Mouse (Mus musculus) neural tube, embryonic 14.5 days (tissue): ENCODE data around the gene Arf5. TPM values are rescaled to one million over a fixed set of nuclear protein-coding genes. Genes with fewer than 3 reads are reported as not detected.

Experiments used
- ATAC-seq: fragments of 200-750 bp; cut with Nextera tagmentation; 2 replicates; pipeline ENCODE4 v1.8.0; 2017; ENCODE audit warnings: low read depth, mild to moderate bottlenecking, moderate TSS enrichment, moderate library complexity
- H3K27ac ChIP-seq: fragments of 300-500 bp; sonication (generic); 2 replicates; pipeline ENCODE4 v1.5.1; 2014; ENCODE audit warnings: low read depth, mild to moderate bottlenecking, control low read depth, low read length, moderate library complexity, mixed read lengths
- H3K27me3 ChIP-seq: fragments of 300-500 bp; sonication (generic); 2 replicates; pipeline ENCODE4 v1.6.1; 2014; ENCODE audit warnings: low read length; ENCODE audit not compliant: control insufficient read depth, insufficient read depth
- H3K36me3 ChIP-seq: fragments of 300-500 bp; sonication (generic); 2 replicates; pipeline ENCODE4 v1.6.1; 2014; ENCODE audit warnings: low read length, mixed read lengths; ENCODE audit not compliant: control insufficient read depth, insufficient read depth
- H3K4me1 ChIP-seq: fragments of 300-500 bp; sonication (generic); 2 replicates; pipeline ENCODE4 v1.6.1; 2014; ENCODE audit warnings: low read length; ENCODE audit not compliant: control insufficient read depth, insufficient read depth
- H3K4me2 ChIP-seq: fragments of 300-500 bp; sonication (generic); 2 replicates; pipeline ENCODE4 v1.6.1; 2014; ENCODE audit warnings: mild to moderate bottlenecking, low read depth, low read length, control low read depth
- H3K4me3 ChIP-seq: fragments of 300-500 bp; sonication (generic); 2 replicates; pipeline ENCODE4 v1.5.1; 2014; ENCODE audit warnings: low read depth, low read length, control low read depth, mixed read lengths
- H3K9ac ChIP-seq: fragments of 300-500 bp; sonication (generic); replicated peaks from 2 replicates; pipeline ENCODE4 v1.6.1; 2014; ENCODE audit warnings: low read depth, mild to moderate bottlenecking, control low read depth, low read length, mixed read lengths
- H3K9me3 ChIP-seq: fragments of 300-500 bp; sonication (generic); 2 replicates; pipeline ENCODE4 v1.6.1; 2016; ENCODE audit warnings: low read length; ENCODE audit not compliant: control insufficient read depth
- WGBS: fragments of 180-500 bp; shearing (Covaris S2); extraction: QIAGEN DNeasy Blood & Tissue Kit; methylation state at CpG from one replicate; pipeline ENCODE4 v1.1.7; 2014; 5-methylcytosine and 5-hydroxymethylcytosine counted together
- polyA plus RNA-seq: library from polyadenylated mRNA; unstranded; fragments of >200 nt; fragmentation: Nextera tagmentation; extraction: Ambion mirVana; gene quantifications from 2 replicates; pipeline ENCODE4 v1.2.1, GENCODE M21; 2014

Gene Arf5
- polyA plus RNA-seq, 1 experiment from 2014 or later: 392 TPM

GRCm38 (mm10) chr6:28399791-28400190 lies 23.6 kb upstream of the Arf5 start:
- no peak overlapping the region for H3K4me3 ChIP-seq
- no peaks in the 10 kb centered on the region for H3K9me3 ChIP-seq
- H3K9ac ChIP-seq: no peak overlapping the region
- no peak for ATAC-seq
- H3K27ac ChIP-seq: no peak overlapping the region
- H3K27me3 ChIP-seq: no peaks in the 10 kb centered on the region; the same call in 1 of the 2 replicates
- H3K4me1 ChIP-seq: 0 out of 2 replicates have a peak, but pooled peaks cover 8% of the 10 kb centered on the region
- H3K36me3 ChIP-seq: no peaks in the 10 kb centered on the region
- H3K4me2 ChIP-seq: no peak overlapping the region
- 92% methylated on average over 4 of the region's 4 CpGs for WGBS

GRCm38 (mm10) chr6:28410053-28410452 lies 13.3 kb upstream of the Arf5 start:
- 88% methylated on average over 9 of the region's 9 CpGs for WGBS
- 0 out of 2 replicates have a peak, but pooled peaks cover 3% of the 10 kb centered on the region for H3K36me3 ChIP-seq
- H3K27me3 ChIP-seq: no peaks in the 10 kb centered on the region
- no peak overlapping the region for H3K27ac ChIP-seq
- H3K9ac ChIP-seq: no peak overlapping the region
- no peak for ATAC-seq
- no peaks in the 10 kb centered on the region for H3K4me1 ChIP-seq
- no peak overlapping the region for H3K4me3 ChIP-seq
- no peak overlapping the region for H3K4me2 ChIP-seq
- no peaks in the 10 kb centered on the region for H3K9me3 ChIP-seq

- Histone ChIP-seq H3K27me3 (no peaks in the 10 kb centered on the region), H3K27ac (no peak overlapping the region), H3K4me1 (no peaks in the 10 kb centered on the region), H3K36me3 (peaks cover 10% of the 10 kb centered on the region; the same call in 1 of the 2 replicates), H3K4me2 (no peak overlapping the region), H3K4me3 (no peak overlapping the region), H3K9ac (no peak overlapping the region), H3K9me3 (no peaks in the 10 kb centered on the region)
- ATAC-seq: no peak
- 81% methylated on average over 2 of the region's 2 CpGs for WGBS
Measured at GRCm38 (mm10) chr6:28411236-28411635, 12.1 kb upstream of the Arf5 start.

GRCm38 (mm10) chr6:28416981-28417380 lies 6.4 kb upstream of the Arf5 start:
- Histone ChIP-seq H3K9ac (no peak overlapping the region), H3K4me2 (no peak overlapping the region), H3K9me3 (no peaks in the 10 kb centered on the region), H3K27ac (no peak overlapping the region), H3K4me3 (no peak overlapping the region), H3K4me1 (peaks cover 16% of the 10 kb centered on the region), H3K27me3 (no peaks in the 10 kb centered on the region), H3K36me3 (peaks cover 28% of the 10 kb centered on the region)
- 70% methylated on average over 4 of the region's 4 CpGs for WGBS
- ATAC-seq: no peak

GRCm38 (mm10) chr6:28418449-28418848 lies 4.9 kb upstream of the Arf5 start:
- Histone ChIP-seq H3K27ac (no peak overlapping the region), H3K9me3 (no peaks in the 10 kb centered on the region), H3K4me2 (no peak overlapping the region), H3K9ac (no peak overlapping the region), H3K36me3 (peaks cover 28% of the 10 kb centered on the region), H3K4me1 (peaks cover 20% of the 10 kb centered on the region), H3K4me3 (no peak overlapping the region), H3K27me3 (no peaks in the 10 kb centered on the region)
- 89% methylated on average over 14 of the region's 14 CpGs for WGBS
- ATAC-seq: no peak

- no peak overlapping the region for H3K9ac ChIP-seq
- ATAC-seq: no peak
- H3K27me3 ChIP-seq: 0 out of 2 replicates have a peak, but pooled peaks cover 2% of the 10 kb centered on the region
- H3K36me3 ChIP-seq: peaks cover 28% of the 10 kb centered on the region
- no peak overlapping the region for H3K4me3 ChIP-seq
- H3K27ac ChIP-seq: no peak overlapping the region
- WGBS: 88% methylated on average over 2 of the region's 2 CpGs
- peak overlapping the region; percentile 75; the same call in 1 of the 2 replicates for H3K4me2 ChIP-seq
- H3K4me1 ChIP-seq: peaks cover 27% of the 10 kb centered on the region
- no peaks in the 10 kb centered on the region for H3K9me3 ChIP-seq
Measured at GRCm38 (mm10) chr6:28419673-28420072, 3.7 kb upstream of the Arf5 start.

GRCm38 (mm10) chr6:28420361-28420760 lies 3.0 kb upstream of the Arf5 start:
- 81% methylated on average over 17 of the region's 17 CpGs for WGBS
- peaks cover 23% of the 10 kb centered on the region for H3K36me3 ChIP-seq
- H3K4me3 ChIP-seq: peak overlapping the region; percentile 62
- no peaks in the 10 kb centered on the region for H3K9me3 ChIP-seq
- H3K27ac ChIP-seq: no peak overlapping the region
- no peak overlapping the region for H3K9ac ChIP-seq
- ATAC-seq: no peak
- 0 out of 2 replicates have a peak, but pooled peaks cover 2% of the 10 kb centered on the region for H3K27me3 ChIP-seq
- H3K4me1 ChIP-seq: peaks cover 32% of the 10 kb centered on the region
- peak overlapping the region; percentile 75 for H3K4me2 ChIP-seq

- peak overlapping the region; percentile 62 for H3K4me3 ChIP-seq
- peaks cover 18% of the 10 kb centered on the region for H3K36me3 ChIP-seq
- H3K9me3 ChIP-seq: no peaks in the 10 kb centered on the region
- H3K27ac ChIP-seq: no peak overlapping the region
- 0 out of 2 replicates have a peak, but pooled peaks cover 2% of the 10 kb centered on the region for H3K27me3 ChIP-seq
- peak overlapping the region; percentile 64 for H3K9ac ChIP-seq
- H3K4me1 ChIP-seq: peaks cover 32% of the 10 kb centered on the region
- 26% methylated on average over 13 of the region's 13 CpGs for WGBS
- no peak for ATAC-seq
- H3K4me2 ChIP-seq: peak overlapping the region; percentile 75
Measured at GRCm38 (mm10) chr6:28420865-28421264, 2.5 kb upstream of the Arf5 start.

GRCm38 (mm10) chr6:28421469-28422000 lies 1.8 kb upstream of the Arf5 start:
- no peaks in the 10 kb centered on the region for H3K9me3 ChIP-seq
- H3K36me3 ChIP-seq: peaks cover 21% of the 10 kb centered on the region
- ATAC-seq: peak; percentile 88
- peaks cover 32% of the 10 kb centered on the region for H3K4me1 ChIP-seq
- H3K4me3 ChIP-seq: peak overlapping the region; percentile 62
- H3K9ac ChIP-seq: peak overlapping the region; percentile 64
- H3K4me2 ChIP-seq: peak overlapping the region; percentile 75
- 0 out of 2 replicates have a peak overlapping the region, but pooled peaks have one; percentile 10 for H3K27ac ChIP-seq
- under 1% methylated on average over 27 of the region's 27 CpGs for WGBS
- 0 out of 2 replicates have a peak, but pooled peaks cover 2% of the 10 kb centered on the region for H3K27me3 ChIP-seq
